Mouse (Mus musculus) fibroblast of lung, adult 2 months (primary cell): ENCODE results near the gene Perm1.

Source experiments
- DNase-seq: peaks from one replicate; pipeline ENCODE4 v3.0.0-alpha.2; 2011; ENCODE audit warnings: low read depth

Gene Perm1

GRCm38 (mm10) chr4:156249567-156249966 is 33.9 kb downstream of the Perm1 start:
- DNase-seq = no peak

GRCm38 (mm10) chr4:156251081-156251480 is 35.4 kb downstream of the Perm1 start:
- no peak for DNase-seq

DNA sequence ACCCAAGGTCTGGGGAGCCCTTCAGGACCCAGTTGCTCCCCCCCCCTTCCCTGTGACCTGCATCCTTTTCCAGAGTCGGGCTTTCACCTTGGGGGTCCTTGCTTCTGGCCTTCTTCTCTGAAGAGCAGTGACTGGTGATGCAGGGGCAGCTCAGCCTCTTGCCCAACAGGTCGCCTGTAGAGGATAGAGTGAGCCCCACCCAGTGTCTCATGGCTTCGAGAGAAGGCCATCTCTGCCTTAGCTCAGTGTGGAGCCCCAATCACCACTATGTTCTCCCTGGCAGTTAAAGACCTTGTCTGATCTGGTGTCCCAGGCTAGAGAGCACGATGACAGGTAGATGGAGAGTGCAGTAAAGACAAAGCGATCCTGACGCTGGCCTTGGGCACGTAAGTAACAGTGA is 36.5 kb downstream of the Perm1 start:
- no peak for DNase-seq

GRCm38 (mm10) chr4:156252619-156253018 is 37.0 kb downstream of the Perm1 start:
- no peak for DNase-seq

DNA sequence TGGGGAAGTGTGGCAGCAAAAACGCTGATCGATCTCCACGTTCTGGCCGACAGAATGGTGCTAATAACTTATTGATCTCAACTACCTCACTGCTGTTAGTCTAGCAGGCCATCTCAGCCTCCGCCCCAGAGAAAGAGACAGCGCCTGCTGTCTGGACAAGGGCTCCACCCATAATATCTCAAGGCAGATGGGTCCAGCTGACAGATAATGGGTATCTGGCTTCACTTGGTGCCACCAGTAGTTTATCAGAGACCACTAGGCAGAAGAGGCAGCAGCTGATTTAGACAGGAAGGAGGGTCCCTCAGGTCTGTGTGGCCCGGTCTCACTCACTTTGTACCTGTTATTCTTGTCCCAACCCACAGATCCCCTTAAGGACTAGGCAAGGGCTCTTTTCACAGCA is 37.4 kb downstream of the Perm1 start:
- DNase-seq = no peak

GRCm38 (mm10) chr4:156254361-156255077 is 38.9 kb downstream of the Perm1 start:
- DNase-seq = no peak

DNA sequence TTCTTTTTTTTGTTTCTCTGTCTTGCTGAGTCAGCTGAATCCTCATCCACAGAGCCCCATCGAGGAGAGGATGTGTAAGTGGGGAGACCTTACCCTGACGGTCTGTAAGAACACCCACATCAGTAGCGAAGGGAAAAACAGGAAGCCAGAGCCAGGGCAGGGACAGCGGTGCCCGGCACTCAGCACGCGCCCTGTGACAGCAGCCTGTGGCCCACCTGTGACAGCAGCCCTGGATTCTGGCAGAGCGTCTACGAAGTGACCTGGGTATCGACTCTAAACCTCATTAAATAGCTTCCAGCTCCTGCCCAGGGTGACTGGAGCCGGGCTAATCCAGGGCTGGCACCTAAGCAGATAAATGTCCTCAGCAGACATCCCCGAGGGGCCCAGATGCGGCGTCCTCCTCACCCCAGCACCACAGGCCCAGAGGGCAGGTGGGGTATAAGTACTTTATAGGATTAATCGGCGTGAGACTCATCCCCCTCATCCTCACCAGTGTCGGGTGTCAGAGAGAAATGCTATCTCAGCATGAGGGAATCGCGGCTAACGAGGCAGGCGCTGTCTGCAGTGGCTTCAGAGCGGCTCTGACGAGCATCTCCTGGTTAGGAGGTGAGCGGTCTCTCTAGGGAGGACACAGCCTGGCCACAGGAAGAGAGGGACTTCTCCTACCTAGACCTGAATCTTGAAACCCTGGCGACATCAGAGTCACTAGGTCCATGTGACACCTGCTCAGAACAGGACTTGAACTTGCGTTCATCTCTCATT is 39.6 kb downstream of the Perm1 start, which contains the start of gene Samd11:
Gene Samd11 (minus strand): TSS at position 580 of the 762 bp plus-strand sequence.
- no peak for DNase-seq
